Mouse (Mus musculus): ENCODE data around the gene Jmy. TPM values are rescaled to one million over a fixed set of nuclear protein-coding genes. Genes with fewer than 3 reads are reported as not detected.
"Not testable (repeated sequence)": the region's sequence is repeated elsewhere in the genome, so short reads cannot be mapped to it uniquely, and the experiment has no call there.

Gene Jmy
- 2.8 and 3.7 TPM in 2 replicates for polyA plus RNA-seq (2015; fragmentation: Nextera tagmentation; extraction: Ambion mirVana)

DNA sequence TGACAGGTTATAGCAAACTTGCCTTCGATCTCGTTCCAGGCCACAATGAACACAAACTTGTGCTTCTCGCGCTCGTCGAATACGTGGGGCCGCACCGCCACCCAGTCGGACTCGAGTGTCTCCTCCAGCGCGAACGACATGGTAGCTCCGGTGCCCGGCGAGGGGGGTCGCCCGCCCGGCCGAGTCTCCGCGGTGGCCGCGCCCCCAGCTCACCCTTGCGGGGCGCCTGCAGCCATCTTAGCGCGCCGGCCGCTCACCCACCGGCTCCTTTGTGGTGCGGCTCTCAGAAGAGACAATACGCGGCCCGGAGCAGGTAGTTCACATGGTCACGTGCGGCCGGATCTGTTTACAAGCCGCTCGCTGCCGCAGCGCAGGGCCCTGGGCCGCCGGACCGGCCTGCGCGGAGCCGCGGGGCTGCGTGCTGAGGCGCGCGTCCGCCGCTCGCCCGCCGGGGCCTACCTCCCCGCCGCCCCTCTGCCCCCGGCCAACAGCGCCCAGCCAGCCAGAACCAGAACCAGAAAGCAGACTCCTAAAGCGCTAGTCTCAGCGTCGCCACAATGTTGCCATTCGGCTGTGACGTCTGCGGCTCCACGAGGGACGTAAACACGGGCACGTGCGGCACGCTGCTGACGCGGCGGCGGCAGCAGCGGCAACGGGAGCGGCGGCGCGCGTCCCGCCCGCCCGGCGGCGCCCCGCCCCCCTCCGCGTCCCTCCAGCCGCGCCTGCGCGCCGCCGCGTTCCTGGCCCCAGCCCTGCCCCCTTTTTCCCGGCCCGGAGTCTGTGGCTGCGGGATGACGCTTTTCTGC lies at the start of gene Jmy:
Gene Jmy (minus strand): TSS at position 642 of the 806 bp plus-strand sequence.
- under 1% methylated on average over 105 of the region's 105 CpGs for WGBS (ENCODE audit: insufficient replicate concordance)
- H3K9me3 ChIP-seq (replicated peaks), result no peaks in the 10 kb centered on the region
- no peaks in the 10 kb centered on the region for H3K27me3 ChIP-seq
- H3K36me3 ChIP-seq (replicated peaks), result peaks cover 5% of the 10 kb centered on the region
- peak within 1 kb of the TSS; percentile 98 for H3K4me3 ChIP-seq (replicated peaks)
- H3K4me1 ChIP-seq (replicated peaks), result peaks cover 28% of the 10 kb centered on the region
- H3K27ac ChIP-seq (replicated peaks), result peak within 1 kb of the TSS; percentile 96
- H3K9ac ChIP-seq, result peak within 1 kb of the TSS; percentile 97
- H3K4me2 ChIP-seq, result peak within 1 kb of the TSS; percentile 93
- peak; percentile 84 for ATAC-seq (ENCODE audit: insufficient read depth)

DNA sequence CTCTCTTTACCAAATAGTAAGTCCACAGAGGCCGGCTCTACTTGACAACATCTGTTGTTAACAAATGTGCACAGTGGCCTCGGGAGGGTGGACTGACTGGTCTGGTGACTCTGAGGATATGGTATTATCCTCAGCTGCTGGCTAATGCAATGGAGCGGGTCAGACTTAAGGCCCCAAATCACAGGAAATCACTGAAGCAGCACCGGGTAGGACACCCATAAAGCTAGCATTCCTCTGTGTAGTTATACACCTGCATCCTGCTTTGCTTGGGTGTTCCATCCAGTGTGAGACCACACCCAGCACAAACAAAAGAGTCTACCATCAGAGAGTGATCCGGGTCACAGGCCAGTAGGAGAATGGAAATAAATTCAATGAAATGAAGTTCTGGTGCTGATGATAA lies 48.0 kb upstream of the Jmy start:
- Histone ChIP-seq H3K4me3 (replicated peaks) (no peak overlapping the region), H3K27ac (replicated peaks) (no peak overlapping the region), H3K4me1 (replicated peaks) (no peaks in the 10 kb centered on the region), H3K9me3 (replicated peaks) (no peaks in the 10 kb centered on the region), H3K27me3 (no peaks in the 10 kb centered on the region), H3K36me3 (replicated peaks) (no peaks in the 10 kb centered on the region), H3K4me2 (no peak overlapping the region), H3K9ac (no peak overlapping the region)
- no peak for ATAC-seq (ENCODE audit: insufficient read depth)
- WGBS (ENCODE audit: insufficient replicate concordance), result 74% methylated on average over 5 of the region's 5 CpGs

DNA sequence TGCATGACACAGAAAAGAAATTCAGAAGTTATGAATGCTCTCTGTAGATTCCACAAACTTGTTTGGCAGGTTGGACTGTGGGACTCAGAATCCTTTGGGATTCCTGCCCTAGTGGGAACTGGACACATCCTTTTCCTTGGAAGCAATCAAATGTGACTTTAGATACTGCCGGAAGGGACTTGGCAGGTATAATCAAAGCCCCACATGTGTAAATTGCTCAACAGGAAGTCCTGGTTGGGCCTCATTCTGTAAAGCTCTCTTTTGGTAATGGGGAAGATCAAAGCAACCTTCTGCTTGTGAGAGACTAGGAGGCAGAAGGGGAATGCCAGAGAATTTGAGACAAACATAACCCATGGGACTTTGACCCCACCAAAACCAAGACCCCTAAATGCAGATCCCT lies 46.4 kb upstream of the Jmy start:
- H3K27ac ChIP-seq (replicated peaks), result no peak overlapping the region
- no peaks in the 10 kb centered on the region for H3K36me3 ChIP-seq (replicated peaks)
- H3K4me1 ChIP-seq (replicated peaks), result no peaks in the 10 kb centered on the region
- 37% methylated on average over 1 of the region's 1 CpGs for WGBS (ENCODE audit: insufficient replicate concordance)
- H3K9me3 ChIP-seq (replicated peaks), result no peaks in the 10 kb centered on the region
- no peak for ATAC-seq (ENCODE audit: insufficient read depth)
- no peak overlapping the region for H3K4me2 ChIP-seq
- no peak overlapping the region for H3K4me3 ChIP-seq (replicated peaks)
- H3K27me3 ChIP-seq, result no peaks in the 10 kb centered on the region
- H3K9ac ChIP-seq, result no peak overlapping the region

DNA sequence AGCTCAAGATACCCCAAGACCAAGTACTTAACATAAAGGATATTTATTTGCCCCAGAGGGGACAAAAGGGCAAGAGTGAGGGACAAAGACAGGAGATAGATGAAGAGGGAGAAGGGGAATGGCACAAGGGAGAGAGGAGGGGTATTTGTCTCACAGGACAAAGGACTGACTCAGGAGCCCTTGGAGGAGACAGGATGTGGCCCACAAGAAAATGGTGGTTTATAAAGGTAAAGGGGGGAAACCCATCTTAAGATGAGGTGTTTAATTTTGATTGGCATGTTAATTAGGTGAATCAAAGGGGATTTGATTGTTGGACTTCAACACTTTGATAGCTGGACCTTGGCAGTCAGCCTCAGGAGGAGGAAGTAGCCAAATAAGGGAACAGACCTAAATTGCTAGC lies 44.7 kb upstream of the Jmy start:
- Histone ChIP-seq H3K27ac (replicated peaks) (no peak overlapping the region), H3K27me3 (no peaks in the 10 kb centered on the region), H3K4me1 (replicated peaks) (no peaks in the 10 kb centered on the region), H3K9me3 (replicated peaks) (no peaks in the 10 kb centered on the region), H3K4me2 (no peak overlapping the region), H3K36me3 (replicated peaks) (no peaks in the 10 kb centered on the region), H3K9ac (no peak overlapping the region), H3K4me3 (replicated peaks) (no peak overlapping the region)
- no peak for ATAC-seq (ENCODE audit: insufficient read depth)

DNA sequence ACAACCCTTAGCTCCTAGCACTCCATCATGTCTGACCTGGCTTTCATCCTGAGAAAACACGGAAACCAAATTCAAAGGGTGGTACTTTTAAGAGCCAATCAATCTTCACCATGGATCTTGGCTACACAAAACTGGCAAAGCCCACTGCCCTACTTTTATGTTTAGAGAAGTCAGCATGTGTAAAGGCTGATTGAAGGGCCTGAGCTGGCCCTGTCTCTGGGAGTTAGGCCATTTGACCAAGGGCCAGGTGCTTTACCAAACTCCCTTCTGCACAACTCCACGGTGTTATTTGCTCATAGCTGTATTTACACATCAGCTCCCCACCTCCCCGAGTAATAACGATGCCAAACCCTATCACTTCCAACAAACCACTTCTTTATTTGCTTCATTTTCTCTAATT lies 39.7 kb upstream of the Jmy start:
- 57% methylated on average over 4 of the region's 4 CpGs for WGBS (ENCODE audit: insufficient replicate concordance)
- Histone ChIP-seq H3K27ac (replicated peaks) (no peak overlapping the region), H3K4me2 (no peak overlapping the region), H3K9ac (no peak overlapping the region), H3K27me3 (no peaks in the 10 kb centered on the region), H3K4me3 (replicated peaks) (no peak overlapping the region), H3K36me3 (replicated peaks) (no peaks in the 10 kb centered on the region), H3K9me3 (replicated peaks) (no peaks in the 10 kb centered on the region), H3K4me1 (replicated peaks) (no peaks in the 10 kb centered on the region)
- no peak for ATAC-seq (ENCODE audit: insufficient read depth)

DNA sequence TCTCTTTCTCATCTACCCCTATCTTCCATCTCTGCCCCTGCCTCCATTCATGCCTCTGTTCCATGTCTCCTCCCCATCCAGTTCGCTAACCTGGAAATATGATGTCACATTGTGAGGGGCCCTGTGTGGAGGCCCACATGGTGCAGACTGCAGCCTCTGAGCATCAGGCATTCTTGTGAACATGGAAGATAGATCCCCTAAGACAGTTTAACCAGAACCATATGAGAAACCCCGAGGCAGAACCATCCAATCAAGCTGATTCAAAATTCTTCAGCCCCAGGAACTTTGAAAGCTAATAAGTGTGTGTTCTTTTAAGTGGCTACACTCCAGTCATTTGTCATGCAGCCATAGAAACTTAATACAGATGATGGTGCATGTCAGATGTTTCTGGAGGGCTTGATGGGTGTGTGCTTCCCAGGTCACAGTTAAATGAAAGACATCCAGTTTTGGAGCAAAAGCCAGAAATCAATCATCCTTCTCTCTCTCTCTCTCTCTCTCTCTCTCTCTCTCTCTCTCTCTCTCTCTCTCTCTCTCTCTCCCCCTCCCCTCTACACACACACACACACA lies 19.2 kb upstream of the Jmy start:
- 53% methylated on average over 2 of the region's 2 CpGs for WGBS (ENCODE audit: insufficient replicate concordance)
- ATAC-seq (ENCODE audit: insufficient read depth), result no peak

DNA sequence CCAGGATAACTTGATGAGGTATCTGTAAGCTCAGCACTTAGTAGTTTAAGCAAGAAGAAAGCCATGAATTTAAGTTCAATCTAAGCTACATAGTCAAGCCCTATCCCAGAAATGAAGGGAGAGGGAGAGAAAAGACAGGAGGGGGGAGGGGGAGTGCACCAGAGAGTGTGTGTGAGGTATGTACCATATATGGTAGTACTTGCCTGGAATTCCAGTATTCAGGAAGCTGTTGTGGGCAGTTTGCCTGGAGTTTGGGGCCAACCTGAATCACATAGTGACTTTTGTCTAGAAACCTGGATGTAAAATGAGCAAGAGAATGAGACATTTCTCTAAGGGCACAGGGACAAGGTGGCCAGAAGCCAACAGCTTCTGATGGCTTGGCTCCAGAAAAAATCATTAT lies 17.6 kb upstream of the Jmy start:
- no peaks in the 10 kb centered on the region for H3K27me3 ChIP-seq
- no peak overlapping the region for H3K27ac ChIP-seq (replicated peaks)
- no peaks in the 10 kb centered on the region for H3K4me1 ChIP-seq (replicated peaks)
- ATAC-seq (ENCODE audit: insufficient read depth), result no peak
- no peak overlapping the region for H3K4me2 ChIP-seq
- no peak overlapping the region for H3K4me3 ChIP-seq (replicated peaks)
- H3K9ac ChIP-seq, result no peak overlapping the region
- H3K36me3 ChIP-seq (replicated peaks), result no peaks in the 10 kb centered on the region
- H3K9me3 ChIP-seq (replicated peaks), result no peaks in the 10 kb centered on the region

More for the DNA sequence above, 19.2 kb upstream of the Jmy start:
- Histone ChIP-seq H3K4me3 (replicated peaks) (no peak overlapping the region), H3K36me3 (replicated peaks) (no peaks in the 10 kb centered on the region), H3K9ac (no peak overlapping the region), H3K27ac (replicated peaks) (no peak overlapping the region), H3K4me1 (replicated peaks) (no peaks in the 10 kb centered on the region), H3K27me3 (no peaks in the 10 kb centered on the region), H3K4me2 (no peak overlapping the region), H3K9me3 (replicated peaks) (no peaks in the 10 kb centered on the region)

DNA sequence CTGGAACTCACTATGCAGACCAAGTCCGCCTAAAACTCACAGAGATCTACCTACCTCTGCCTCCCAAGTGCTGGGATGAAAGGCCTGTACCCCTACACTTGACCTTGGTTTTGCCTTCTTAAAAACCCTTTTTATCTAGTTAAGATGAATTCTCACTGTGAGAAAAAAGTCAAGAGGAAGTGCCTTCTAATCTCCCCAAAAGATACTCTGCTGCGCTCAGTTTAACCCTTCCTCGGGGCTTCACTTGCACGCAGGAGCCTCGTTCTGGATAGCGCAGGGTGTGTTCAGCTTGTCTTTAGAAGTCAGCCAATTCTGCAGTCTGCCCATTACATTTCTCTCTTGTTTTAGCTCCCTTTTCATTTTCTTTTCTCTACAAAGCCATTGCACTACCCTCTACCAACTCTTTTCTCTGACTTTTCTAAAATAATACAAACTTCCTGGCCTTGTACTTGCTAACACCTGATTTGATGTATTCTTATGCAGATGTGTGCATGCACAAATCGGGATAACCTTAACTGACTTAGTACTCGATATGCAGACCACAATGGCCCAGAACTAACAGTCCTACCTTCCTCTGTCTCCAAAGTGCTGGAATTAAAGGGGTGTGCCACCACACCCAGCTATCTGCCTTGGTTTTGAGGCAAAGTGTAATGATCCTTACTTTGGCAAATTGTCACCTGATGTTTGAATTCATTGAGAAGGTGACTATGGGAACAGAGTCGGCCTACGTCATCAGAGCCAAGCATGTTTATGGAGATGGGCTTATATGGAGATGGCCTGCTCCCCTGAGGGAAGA lies 14.6 kb upstream of the Jmy start:
- Histone ChIP-seq H3K36me3 (replicated peaks) (no peaks in the 10 kb centered on the region), H3K4me1 (replicated peaks) (no peaks in the 10 kb centered on the region), H3K27ac (replicated peaks) (no peak overlapping the region), H3K9me3 (replicated peaks) (no peaks in the 10 kb centered on the region), H3K4me3 (replicated peaks) (no peak overlapping the region), H3K27me3 (no peaks in the 10 kb centered on the region), H3K4me2 (no peak overlapping the region), H3K9ac (no peak overlapping the region)
- no peak for ATAC-seq (ENCODE audit: insufficient read depth)
- WGBS (ENCODE audit: insufficient replicate concordance), result 61% methylated on average over 10 of the region's 10 CpGs

DNA sequence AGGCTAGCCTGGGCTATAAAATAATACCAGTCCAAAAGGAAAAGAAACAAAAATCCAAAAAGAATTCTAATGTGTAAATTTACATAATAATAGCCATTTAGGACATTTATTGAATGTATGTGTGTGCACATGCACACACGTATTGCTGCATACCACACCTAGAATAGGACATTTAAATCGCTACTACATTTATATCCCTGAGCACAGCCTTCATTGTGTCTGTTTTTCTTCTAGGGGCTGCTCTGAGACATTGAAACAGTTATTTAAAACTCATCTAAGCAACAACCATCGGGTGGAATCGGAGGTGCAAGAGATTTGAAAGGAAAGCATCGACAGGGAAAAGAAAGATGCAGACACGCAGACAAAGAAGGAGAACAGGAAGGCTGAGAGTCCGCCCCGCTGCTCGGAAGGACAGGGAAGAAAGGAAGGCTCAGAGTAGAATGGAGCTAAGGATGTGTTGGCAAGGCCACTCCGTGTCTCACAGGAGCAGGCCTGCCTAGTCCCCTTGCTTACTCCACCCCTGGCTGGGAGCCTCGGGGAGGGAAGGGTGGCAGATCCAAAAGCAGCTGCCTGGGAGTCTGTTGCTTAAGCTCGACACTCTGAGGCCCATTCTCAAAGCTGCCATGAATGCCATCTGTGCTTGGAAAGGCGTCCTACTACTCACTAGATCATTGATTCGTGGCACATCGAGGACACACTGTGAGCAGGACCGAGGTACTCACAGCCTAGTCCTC lies 11.0 kb upstream of the Jmy start:
- Histone ChIP-seq H3K9ac (no peak overlapping the region), H3K4me2 (no peak overlapping the region), H3K4me3 (replicated peaks) (no peak overlapping the region), H3K9me3 (replicated peaks) (no peaks in the 10 kb centered on the region), H3K27ac (replicated peaks) (no peak overlapping the region), H3K36me3 (replicated peaks) (no peaks in the 10 kb centered on the region), H3K4me1 (replicated peaks) (peaks cover 9% of the 10 kb centered on the region), H3K27me3 (no peaks in the 10 kb centered on the region)
- WGBS (ENCODE audit: insufficient replicate concordance), result 64% methylated on average over 16 of the region's 16 CpGs
- no peak for ATAC-seq (ENCODE audit: insufficient read depth)

DNA sequence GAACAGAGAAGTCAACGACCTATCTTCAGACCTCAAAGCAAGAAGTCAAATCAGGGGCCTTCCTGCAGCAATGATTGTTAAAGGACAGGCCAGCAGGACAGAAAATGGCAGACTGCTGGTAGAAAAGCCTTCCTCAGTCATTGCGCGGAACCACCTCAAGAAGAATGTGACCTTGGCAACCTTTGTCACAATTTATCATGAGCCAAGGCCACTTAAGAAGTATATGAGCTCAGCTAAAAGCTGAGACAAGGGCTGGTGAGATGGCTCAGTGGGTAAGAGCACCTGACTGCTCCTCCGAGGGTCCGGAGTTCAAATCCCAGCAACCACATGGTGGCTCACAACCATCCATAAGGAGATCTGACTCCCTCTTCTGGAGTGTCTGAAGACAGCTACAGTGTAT lies 7.3 kb upstream of the Jmy start:
- 80% methylated on average over 5 of the region's 5 CpGs for whole genome bisulfite sequencing (ENCODE audit: insufficient replicate concordance)
- H3K4me3 ChIP-seq (replicated peaks); H3K4me1 ChIP-seq (replicated peaks); H3K9ac ChIP-seq; H3K9me3 ChIP-seq (replicated peaks); ATAC-seq (ENCODE audit: insufficient read depth); H3K36me3 ChIP-seq (replicated peaks); H3K4me2 ChIP-seq; H3K27ac ChIP-seq (replicated peaks); H3K27me3 ChIP-seq: not testable (repeated sequence)

DNA sequence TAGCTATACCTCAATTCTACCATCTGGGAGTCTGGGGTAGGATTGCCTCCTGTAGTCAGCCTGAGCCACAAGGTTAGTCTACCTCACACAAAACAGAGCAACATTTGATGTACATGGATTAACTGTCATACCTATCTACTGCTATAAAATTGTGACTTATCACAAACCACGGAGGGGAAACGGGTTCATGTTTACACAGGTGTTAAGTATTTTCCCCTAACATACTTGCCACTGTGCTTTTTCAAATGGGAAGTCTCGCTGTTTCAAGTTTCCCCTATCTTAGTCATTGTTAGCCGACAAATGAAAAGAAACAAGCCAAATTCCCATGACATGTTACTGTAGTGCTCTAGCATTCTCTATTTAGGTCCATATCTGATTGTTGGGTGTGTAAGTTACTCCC lies 2.1 kb upstream of the Jmy start:
- Histone ChIP-seq H3K9ac (no peak overlapping the region), H3K9me3 (replicated peaks) (no peaks in the 10 kb centered on the region), H3K4me2 (no peak overlapping the region), H3K36me3 (replicated peaks) (no peaks in the 10 kb centered on the region), H3K27me3 (no peaks in the 10 kb centered on the region), H3K4me3 (replicated peaks) (no peak overlapping the region), H3K27ac (replicated peaks) (no peak overlapping the region), H3K4me1 (replicated peaks) (peaks cover 27% of the 10 kb centered on the region)
- ATAC-seq (ENCODE audit: insufficient read depth), result no peak
- 65% methylated on average over 4 of the region's 4 CpGs for WGBS (ENCODE audit: insufficient replicate concordance)
